Mouse (Mus musculus): ENCODE data around the gene Ryr3. TPM values are rescaled to one million over a fixed set of nuclear protein-coding genes. Genes with fewer than 3 reads are reported as not detected.

The Ryr3 gene
- polyA plus RNA-seq, 1 experiment, result 0.76 TPM

GRCm38 (mm10) chr2:112819059-112819458 lies 397.8 kb downstream of the Ryr3 start:
- H3K4me3 ChIP-seq (ENCODE audit: insufficient read depth, low read length), result no peak overlapping the region
- TF ChIP-seq POLR2A (IDR thresholded peaks at IDR 0.05; ENCODE audit: low read depth, low read length) (no peak), CTCF (IDR thresholded peaks at IDR 0.05; ENCODE audit: borderline replicate concordance, insufficient read depth, low read length) (no peak)

GRCm38 (mm10) chr2:112816976-112817375 lies 399.9 kb downstream of the Ryr3 start:
- no peak overlapping the region for H3K27ac ChIP-seq (ENCODE audit: insufficient read depth, low read length)
- H3K4me1 ChIP-seq (ENCODE audit: control insufficient read depth, insufficient read depth, low read length), result no peaks in the 10 kb centered on the region
- no peak overlapping the region for H3K4me3 ChIP-seq (ENCODE audit: insufficient read depth, low read length)
- TF ChIP-seq POLR2A (IDR thresholded peaks at IDR 0.05; ENCODE audit: low read depth, low read length), result no peak
- no peak for TF ChIP-seq CTCF (IDR thresholded peaks at IDR 0.05; ENCODE audit: borderline replicate concordance, insufficient read depth, low read length)

More at GRCm38 (mm10) chr2:112819059-112819458, 397.8 kb downstream of the Ryr3 start:
- H3K27ac ChIP-seq (ENCODE audit: insufficient read depth, low read length), result no peak overlapping the region
- H3K4me1 ChIP-seq (ENCODE audit: control insufficient read depth, insufficient read depth, low read length), result no peaks in the 10 kb centered on the region

- Histone ChIP-seq H3K27ac (ENCODE audit: insufficient read depth, low read length) (no peak overlapping the region), H3K4me1 (ENCODE audit: control insufficient read depth, insufficient read depth, low read length) (no peaks in the 10 kb centered on the region), H3K4me3 (ENCODE audit: insufficient read depth, low read length) (no peak overlapping the region)
- TF ChIP-seq POLR2A (IDR thresholded peaks at IDR 0.05; ENCODE audit: low read depth, low read length) (no peak), CTCF (IDR thresholded peaks at IDR 0.05; ENCODE audit: borderline replicate concordance, insufficient read depth, low read length) (no peak)
Observed at GRCm38 (mm10) chr2:112815960-112816359, 400.9 kb downstream of the Ryr3 start.

GRCm38 (mm10) chr2:112812637-112813402 lies 404.1 kb downstream of the Ryr3 start:
- TF ChIP-seq POLR2A (IDR thresholded peaks at IDR 0.05; ENCODE audit: low read depth, low read length), result no peak
- no peak for TF ChIP-seq CTCF (IDR thresholded peaks at IDR 0.05; ENCODE audit: borderline replicate concordance, insufficient read depth, low read length)
- Histone ChIP-seq H3K4me3 (ENCODE audit: insufficient read depth, low read length) (no peak overlapping the region), H3K27ac (ENCODE audit: insufficient read depth, low read length) (no peak overlapping the region), H3K4me1 (ENCODE audit: control insufficient read depth, insufficient read depth, low read length) (no peaks in the 10 kb centered on the region)

GRCm38 (mm10) chr2:112806015-112806414 lies 410.9 kb downstream of the Ryr3 start:
- H3K4me3 ChIP-seq (ENCODE audit: insufficient read depth, low read length), result no peak overlapping the region
- H3K4me1 ChIP-seq (ENCODE audit: control insufficient read depth, insufficient read depth, low read length), result no peaks in the 10 kb centered on the region
- no peak overlapping the region for H3K27ac ChIP-seq (ENCODE audit: insufficient read depth, low read length)
- TF ChIP-seq CTCF (IDR thresholded peaks at IDR 0.05; ENCODE audit: borderline replicate concordance, insufficient read depth, low read length), result no peak
- no peak for TF ChIP-seq POLR2A (IDR thresholded peaks at IDR 0.05; ENCODE audit: low read depth, low read length)

GRCm38 (mm10) chr2:112799995-112800353 lies 416.9 kb downstream of the Ryr3 start:
- Histone ChIP-seq H3K4me3 (ENCODE audit: insufficient read depth, low read length) (no peak overlapping the region), H3K27ac (ENCODE audit: insufficient read depth, low read length) (no peak overlapping the region), H3K4me1 (ENCODE audit: control insufficient read depth, insufficient read depth, low read length) (no peaks in the 10 kb centered on the region)
- no peak for TF ChIP-seq POLR2A (IDR thresholded peaks at IDR 0.05; ENCODE audit: low read depth, low read length)
- TF ChIP-seq CTCF (IDR thresholded peaks at IDR 0.05; ENCODE audit: borderline replicate concordance, insufficient read depth, low read length), result peak; percentile 77

GRCm38 (mm10) chr2:112799351-112799994 lies 417.4 kb downstream of the Ryr3 start:
- Histone ChIP-seq H3K4me3 (ENCODE audit: insufficient read depth, low read length) (no peak overlapping the region), H3K4me1 (ENCODE audit: control insufficient read depth, insufficient read depth, low read length) (no peaks in the 10 kb centered on the region), H3K27ac (ENCODE audit: insufficient read depth, low read length) (no peak overlapping the region)
- TF ChIP-seq POLR2A (IDR thresholded peaks at IDR 0.05; ENCODE audit: low read depth, low read length), result no peak
- no peak for TF ChIP-seq CTCF (IDR thresholded peaks at IDR 0.05; ENCODE audit: borderline replicate concordance, insufficient read depth, low read length)

GRCm38 (mm10) chr2:112781631-112782030 lies 435.3 kb downstream of the Ryr3 start:
- TF ChIP-seq POLR2A (IDR thresholded peaks at IDR 0.05; ENCODE audit: low read depth, low read length) (no peak), CTCF (IDR thresholded peaks at IDR 0.05; ENCODE audit: borderline replicate concordance, insufficient read depth, low read length) (no peak)
- Histone ChIP-seq H3K4me1 (ENCODE audit: control insufficient read depth, insufficient read depth, low read length) (no peaks in the 10 kb centered on the region), H3K4me3 (ENCODE audit: insufficient read depth, low read length) (no peak overlapping the region), H3K27ac (ENCODE audit: insufficient read depth, low read length) (no peak overlapping the region)

GRCm38 (mm10) chr2:112774762-112775161 lies 442.1 kb downstream of the Ryr3 start:
- Histone ChIP-seq H3K4me3 (ENCODE audit: insufficient read depth, low read length) (no peak overlapping the region), H3K27ac (ENCODE audit: insufficient read depth, low read length) (no peak overlapping the region), H3K4me1 (ENCODE audit: control insufficient read depth, insufficient read depth, low read length) (no peaks in the 10 kb centered on the region)
- TF ChIP-seq POLR2A (IDR thresholded peaks at IDR 0.05; ENCODE audit: low read depth, low read length), result no peak
- peak; percentile 53 for TF ChIP-seq CTCF (IDR thresholded peaks at IDR 0.05; ENCODE audit: borderline replicate concordance, insufficient read depth, low read length)

- no peak overlapping the region for H3K27ac ChIP-seq (ENCODE audit: insufficient read depth, low read length)
- no peak for TF ChIP-seq CTCF (IDR thresholded peaks at IDR 0.05; ENCODE audit: borderline replicate concordance, insufficient read depth, low read length)
- TF ChIP-seq POLR2A (IDR thresholded peaks at IDR 0.05; ENCODE audit: low read depth, low read length), result no peak
Observed at GRCm38 (mm10) chr2:112767665-112768064, 449.2 kb downstream of the Ryr3 start.

More at GRCm38 (mm10) chr2:112767665-112768064, 449.2 kb downstream of the Ryr3 start:
- H3K4me3 ChIP-seq (ENCODE audit: insufficient read depth, low read length), result no peak overlapping the region
- H3K4me1 ChIP-seq (ENCODE audit: control insufficient read depth, insufficient read depth, low read length), result no peaks in the 10 kb centered on the region
